Mouse (Mus musculus): ENCODE results near the gene Rasgrf1. TPM values are rescaled to one million over a fixed set of nuclear protein-coding genes. Genes with fewer than 3 reads are reported as not detected.
"Not testable (repeated sequence)": the region's sequence is repeated elsewhere in the genome, so short reads cannot be mapped to it uniquely, and the experiment has no call there.

Rasgrf1 gene
- polyA plus RNA-seq, 1 experiment from 2014 or later, result 0.24 TPM

- H3K9me3 ChIP-seq, result no peaks in the 10 kb centered on the region
- no peak for DNase-seq (ENCODE audit: low spot score)
- no peaks in the 10 kb centered on the region for H3K27me3 ChIP-seq (replicated peaks; ENCODE audit: low read depth, poor library complexity, severe bottlenecking)
- WGBS, result 80% methylated on average over 4 of the region's 4 CpGs
- no peak overlapping the region for H3K4me3 ChIP-seq
- no peaks in the 10 kb centered on the region for H3K36me3 ChIP-seq (replicated peaks)
- H3K27ac ChIP-seq (replicated peaks), result no peak overlapping the region
- no peaks in the 10 kb centered on the region for H3K4me1 ChIP-seq
Measured at GRCm38 (mm10) chr9:90033922-90034321, 124.2 kb downstream of the Rasgrf1 start.

GRCm38 (mm10) chr9:90035168-90035567, 125.5 kb downstream of the Rasgrf1 start:
- WGBS, result 76% methylated on average over 2 of the region's 2 CpGs
- Histone ChIP-seq H3K4me1 (no peaks in the 10 kb centered on the region), H3K36me3 (replicated peaks) (no peaks in the 10 kb centered on the region), H3K4me3 (no peak overlapping the region), H3K27ac (replicated peaks) (no peak overlapping the region), H3K9me3 (no peaks in the 10 kb centered on the region), H3K27me3 (replicated peaks; ENCODE audit: low read depth, poor library complexity, severe bottlenecking) (no peaks in the 10 kb centered on the region)
- no peak for DNase-seq (ENCODE audit: low spot score)

GRCm38 (mm10) chr9:90035794-90036193, 126.1 kb downstream of the Rasgrf1 start:
- Histone ChIP-seq H3K36me3 (replicated peaks) (no peaks in the 10 kb centered on the region), H3K4me1 (no peaks in the 10 kb centered on the region), H3K4me3 (no peak overlapping the region), H3K27ac (replicated peaks) (no peak overlapping the region), H3K27me3 (replicated peaks; ENCODE audit: low read depth, poor library complexity, severe bottlenecking) (no peaks in the 10 kb centered on the region), H3K9me3 (no peaks in the 10 kb centered on the region)
- 86% methylated on average over 3 of the region's 3 CpGs for WGBS
- DNase-seq (ENCODE audit: low spot score), result no peak

GRCm38 (mm10) chr9:90036313-90036712, 126.6 kb downstream of the Rasgrf1 start:
- no peaks in the 10 kb centered on the region for H3K27me3 ChIP-seq (replicated peaks; ENCODE audit: low read depth, poor library complexity, severe bottlenecking)
- no peak for DNase-seq (ENCODE audit: low spot score)
- 82% methylated on average over 4 of the region's 4 CpGs for WGBS
- no peak overlapping the region for H3K4me3 ChIP-seq
- H3K36me3 ChIP-seq (replicated peaks), result no peaks in the 10 kb centered on the region
- no peaks in the 10 kb centered on the region for H3K9me3 ChIP-seq
- no peak overlapping the region for H3K27ac ChIP-seq (replicated peaks)
- H3K4me1 ChIP-seq, result no peaks in the 10 kb centered on the region

GRCm38 (mm10) chr9:90038535-90038934, 128.8 kb downstream of the Rasgrf1 start:
- H3K4me1 ChIP-seq, result no peaks in the 10 kb centered on the region
- no peaks in the 10 kb centered on the region for H3K36me3 ChIP-seq (replicated peaks)
- no peak for DNase-seq (ENCODE audit: low spot score)
- H3K27me3 ChIP-seq (replicated peaks; ENCODE audit: low read depth, poor library complexity, severe bottlenecking), result no peaks in the 10 kb centered on the region
- H3K27ac ChIP-seq (replicated peaks), result no peak overlapping the region
- 80% methylated on average over 4 of the region's 4 CpGs for WGBS
- no peaks in the 10 kb centered on the region for H3K9me3 ChIP-seq
- H3K4me3 ChIP-seq, result no peak overlapping the region

- no peak for DNase-seq (ENCODE audit: low spot score)
- no peaks in the 10 kb centered on the region for H3K4me1 ChIP-seq
- H3K27ac ChIP-seq (replicated peaks), result no peak overlapping the region
- H3K4me3 ChIP-seq, result no peak overlapping the region
- H3K27me3 ChIP-seq (replicated peaks; ENCODE audit: low read depth, poor library complexity, severe bottlenecking), result no peaks in the 10 kb centered on the region
- H3K9me3 ChIP-seq, result no peaks in the 10 kb centered on the region
- H3K36me3 ChIP-seq (replicated peaks), result no peaks in the 10 kb centered on the region
- WGBS, result 81% methylated on average over 2 of the region's 2 CpGs
Measured at GRCm38 (mm10) chr9:90040916-90041315, 131.2 kb downstream of the Rasgrf1 start.

- no peaks in the 10 kb centered on the region for H3K36me3 ChIP-seq (replicated peaks)
- H3K27me3 ChIP-seq (replicated peaks; ENCODE audit: low read depth, poor library complexity, severe bottlenecking), result no peaks in the 10 kb centered on the region
- no peaks in the 10 kb centered on the region for H3K4me1 ChIP-seq
- DNase-seq (ENCODE audit: low spot score), result no peak
- H3K9me3 ChIP-seq, result peaks cover 5% of the 10 kb centered on the region; the same call in 1 of the 2 replicates
- 93% methylated on average over 3 of the region's 3 CpGs for WGBS
- H3K27ac ChIP-seq (replicated peaks), result no peak overlapping the region
- no peak overlapping the region for H3K4me3 ChIP-seq
Measured at GRCm38 (mm10) chr9:90041556-90041955, 131.8 kb downstream of the Rasgrf1 start.

GRCm38 (mm10) chr9:90042906-90043305, 133.2 kb downstream of the Rasgrf1 start:
- not testable (repeated sequence) for H3K27me3 ChIP-seq (replicated peaks; ENCODE audit: low read depth, poor library complexity, severe bottlenecking); H3K36me3 ChIP-seq (replicated peaks); DNase-seq (ENCODE audit: low spot score); H3K9me3 ChIP-seq; H3K4me1 ChIP-seq; H3K4me3 ChIP-seq; H3K27ac ChIP-seq (replicated peaks)
- 94% methylated on average over 8 of the region's 8 CpGs for WGBS

- Histone ChIP-seq H3K36me3 (replicated peaks) (no peaks in the 10 kb centered on the region), H3K27ac (replicated peaks) (no peak overlapping the region), H3K9me3 (peaks cover 6% of the 10 kb centered on the region; the same call in 1 of the 2 replicates), H3K27me3 (replicated peaks; ENCODE audit: low read depth, poor library complexity, severe bottlenecking) (no peaks in the 10 kb centered on the region), H3K4me3 (no peak overlapping the region), H3K4me1 (no peaks in the 10 kb centered on the region)
- no peak for DNase-seq (ENCODE audit: low spot score)
- 90% methylated on average over 7 of the region's 7 CpGs for WGBS
Measured at GRCm38 (mm10) chr9:90045191-90045590, 135.5 kb downstream of the Rasgrf1 start.

GRCm38 (mm10) chr9:90047937-90048627, 138.4 kb downstream of the Rasgrf1 start:
- Histone ChIP-seq H3K27me3 (replicated peaks; ENCODE audit: low read depth, poor library complexity, severe bottlenecking) (no peaks in the 10 kb centered on the region), H3K36me3 (replicated peaks) (no peaks in the 10 kb centered on the region), H3K27ac (replicated peaks) (no peak overlapping the region), H3K4me3 (no peak overlapping the region), H3K4me1 (no peaks in the 10 kb centered on the region), H3K9me3 (peaks cover 6% of the 10 kb centered on the region; the same call in 1 of the 2 replicates)
- 72% methylated on average over 5 of the region's 5 CpGs for WGBS
- DNase-seq (ENCODE audit: low spot score), result no peak

- Histone ChIP-seq H3K9me3 (no peaks in the 10 kb centered on the region), H3K27ac (replicated peaks) (peak within 1 kb of the TSS; percentile 74), H3K4me1 (peaks cover 10% of the 10 kb centered on the region), H3K27me3 (replicated peaks; ENCODE audit: low read depth, poor library complexity, severe bottlenecking) (peaks cover 19% of the 10 kb centered on the region), H3K4me3 (peak within 1 kb of the TSS; percentile 67), H3K36me3 (replicated peaks) (no peaks in the 10 kb centered on the region)
- DNase-seq (ENCODE audit: low spot score), result no peak
- WGBS, result 75% methylated on average over 2 of the region's 2 CpGs
Measured at GRCm38 (mm10) chr9:90053852-90054251, 144.1 kb downstream of the Rasgrf1 start, which contains the start of gene Ctsh. Ctsh (plus strand) TSS chr9:90054152.

GRCm38 (mm10) chr9:90054371-90055145, 144.8 kb downstream of the Rasgrf1 start:
- H3K4me1 ChIP-seq, result peaks cover 10% of the 10 kb centered on the region
- H3K9me3 ChIP-seq, result no peaks in the 10 kb centered on the region
- H3K27ac ChIP-seq (replicated peaks), result peak overlapping the region; percentile 74
- DNase-seq (ENCODE audit: low spot score), result peak; percentile 75
- H3K27me3 ChIP-seq (replicated peaks; ENCODE audit: low read depth, poor library complexity, severe bottlenecking), result peaks cover 19% of the 10 kb centered on the region
- no peaks in the 10 kb centered on the region for H3K36me3 ChIP-seq (replicated peaks)
- WGBS, result under 1% methylated on average over 37 of the region's 37 CpGs
- H3K4me3 ChIP-seq, result peak overlapping the region; percentile 67

GRCm38 (mm10) chr9:90055409-90055808, 145.7 kb downstream of the Rasgrf1 start:
- Histone ChIP-seq H3K27me3 (replicated peaks; ENCODE audit: low read depth, poor library complexity, severe bottlenecking) (peaks cover 19% of the 10 kb centered on the region), H3K4me3 (peak overlapping the region; percentile 67; the same call in 1 of the 2 replicates), H3K27ac (replicated peaks) (no peak overlapping the region), H3K4me1 (peaks cover 10% of the 10 kb centered on the region), H3K36me3 (replicated peaks) (no peaks in the 10 kb centered on the region), H3K9me3 (no peaks in the 10 kb centered on the region)
- 51% methylated on average over 5 of the region's 5 CpGs for WGBS
- DNase-seq (ENCODE audit: low spot score), result no peak
